Mouse (Mus musculus) urinary bladder, postnatal 14 days (tissue): ENCODE results near the gene Usp40.

Experiments used
- DNase-seq: peaks from one replicate; pipeline ENCODE4 v3.0.0; 2021; ENCODE audit warnings: low spot score

Usp40 gene

DNA sequence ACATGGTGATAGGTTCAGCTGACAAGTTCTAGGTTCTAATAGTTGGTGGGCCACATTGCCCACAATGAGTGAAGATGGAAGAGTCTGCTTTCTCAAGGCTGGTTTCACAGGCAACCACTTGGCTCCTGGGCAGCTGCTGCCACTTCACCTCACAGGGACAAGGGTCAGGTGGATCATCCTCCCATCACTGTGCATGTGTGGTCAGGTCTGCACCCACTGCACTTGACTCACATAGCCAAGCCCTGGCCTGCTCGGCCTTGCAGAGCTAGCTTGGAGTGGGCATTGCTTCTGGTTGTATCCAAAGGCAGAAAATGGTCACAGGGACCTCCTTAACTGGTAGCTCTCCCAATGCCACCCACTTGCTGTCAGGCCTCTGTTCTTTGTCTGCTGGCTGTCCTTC lies 66.6 kb downstream of the Usp40 start:
- no peak for DNase-seq

- DNase-seq = no peak
Observed at GRCm38 (mm10) chr1:87936516-87936915, 71.8 kb downstream of the Usp40 start.

DNA sequence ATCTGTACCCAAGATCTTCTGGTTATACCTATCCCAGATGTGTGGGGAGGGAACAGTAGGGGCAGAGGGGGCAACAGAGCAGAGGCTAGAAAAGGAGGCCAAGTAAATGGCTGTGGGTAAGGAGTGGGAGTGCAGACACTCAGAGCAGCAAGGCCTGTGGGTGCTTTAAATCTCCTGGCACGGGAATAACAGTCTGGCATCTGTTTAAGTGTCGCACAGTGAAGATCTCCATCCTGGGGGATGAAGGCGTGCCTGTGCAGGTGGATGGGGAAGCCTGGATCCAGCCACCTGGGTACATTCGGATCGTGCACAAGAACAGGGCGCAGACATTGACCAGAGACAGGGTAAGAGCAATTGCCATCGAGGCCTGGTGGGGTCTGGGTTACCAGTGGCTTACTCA lies 72.3 kb downstream of the Usp40 start:
- no peak for DNase-seq

DNA sequence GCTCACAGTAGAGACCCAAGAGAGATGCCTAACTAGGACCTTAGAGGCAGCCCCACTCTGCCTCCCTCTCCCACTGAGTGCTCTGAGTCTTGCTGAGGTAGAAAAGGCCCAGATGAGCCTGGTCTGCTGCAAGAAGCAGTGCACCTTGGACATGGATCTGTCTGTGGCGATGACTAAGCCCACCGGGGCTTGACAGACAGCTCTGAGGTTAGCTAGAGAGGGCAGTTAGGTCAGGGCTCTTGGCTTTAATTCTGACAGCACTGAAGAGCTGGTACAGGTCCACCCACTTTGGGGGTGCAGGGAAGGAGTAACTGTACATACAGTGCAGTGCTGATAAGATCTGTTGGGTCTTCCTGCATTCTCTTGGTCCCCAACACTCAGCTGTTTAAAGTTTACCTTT lies 72.8 kb downstream of the Usp40 start:
- DNase-seq = no peak

GRCm38 (mm10) chr1:87935095-87935494 lies 73.3 kb downstream of the Usp40 start:
- DNase-seq = no peak

DNA sequence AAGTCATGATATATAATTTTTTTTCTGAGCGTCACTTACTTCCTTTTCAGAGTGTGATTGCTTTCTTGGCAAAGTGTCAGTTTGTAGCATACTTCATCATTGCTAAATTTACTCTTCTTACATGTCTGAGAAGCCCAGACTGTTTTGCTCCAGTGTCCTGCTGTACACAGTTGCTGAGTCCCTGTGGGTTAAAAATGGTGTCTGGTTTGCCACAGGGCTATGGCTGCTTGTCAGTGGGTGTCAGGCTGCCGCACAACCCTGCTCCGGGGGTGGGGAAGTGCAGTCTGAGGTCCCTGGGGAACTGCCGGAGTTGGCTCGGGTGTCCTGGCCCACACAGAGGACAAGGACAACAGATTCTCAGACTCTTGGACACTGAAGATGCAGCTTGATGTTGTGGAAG lies 75.3 kb downstream of the Usp40 start:
- DNase-seq = no peak

- DNase-seq = peak; percentile 9
Observed at GRCm38 (mm10) chr1:87929730-87930129, 78.6 kb downstream of the Usp40 start.

- DNase-seq = no peak
Observed at GRCm38 (mm10) chr1:87924888-87925287, 83.5 kb downstream of the Usp40 start.

DNA sequence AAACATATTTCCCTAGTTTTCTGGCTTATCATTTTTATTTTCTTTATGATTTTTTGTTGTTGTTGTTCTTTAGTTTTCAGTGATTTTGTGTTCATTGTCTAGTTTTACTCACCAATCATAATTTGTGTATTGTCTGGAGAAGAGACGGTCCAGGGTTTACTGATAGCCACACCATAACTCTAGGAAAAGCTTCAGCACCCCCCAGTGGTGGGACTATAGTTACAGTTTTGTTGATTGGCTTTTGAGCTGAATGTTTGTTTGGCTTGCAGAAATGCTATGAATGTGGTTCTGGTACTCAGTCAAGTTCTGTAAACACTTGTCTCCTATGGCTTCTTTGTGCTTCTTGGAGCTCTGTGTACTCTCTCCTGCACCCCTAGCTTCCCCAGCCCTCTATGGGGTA lies 85.7 kb downstream of the Usp40 start:
- DNase-seq = peak; percentile 58

DNA sequence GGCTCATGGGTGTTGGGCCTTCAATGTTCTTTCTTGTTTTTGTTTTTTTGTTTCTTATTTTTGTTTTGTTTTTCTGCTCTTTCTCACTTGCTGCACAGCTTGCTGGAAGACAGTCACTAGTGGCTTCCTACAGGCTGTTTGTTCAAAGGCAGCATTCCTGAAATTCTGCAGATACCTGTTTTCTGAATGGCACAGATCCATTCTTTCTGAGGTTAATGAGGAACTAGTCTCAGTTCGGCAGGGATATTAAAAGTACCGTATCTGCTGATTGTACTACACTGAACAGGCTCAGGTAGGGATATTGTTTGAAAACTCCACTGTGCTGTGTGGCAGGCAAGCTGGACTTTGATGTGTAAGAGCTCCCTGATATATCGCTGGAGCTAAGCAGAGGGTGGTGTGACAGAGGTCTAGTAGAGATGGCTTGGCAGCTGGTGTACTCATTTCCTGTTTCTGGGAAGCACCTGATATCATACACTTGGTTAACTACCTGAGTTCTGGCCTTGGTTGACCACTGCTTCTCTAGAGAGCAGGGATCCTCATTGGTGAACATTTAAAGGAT lies 88.2 kb downstream of the Usp40 start:
- no peak for DNase-seq

- DNase-seq = no peak
Observed at GRCm38 (mm10) chr1:87918061-87918460, 90.3 kb downstream of the Usp40 start.

- no peak for DNase-seq
Observed at GRCm38 (mm10) chr1:87917361-87917760, 91.0 kb downstream of the Usp40 start.

- DNase-seq = no peak
Observed at GRCm38 (mm10) chr1:87913356-87913755, 95.0 kb downstream of the Usp40 start.

DNA sequence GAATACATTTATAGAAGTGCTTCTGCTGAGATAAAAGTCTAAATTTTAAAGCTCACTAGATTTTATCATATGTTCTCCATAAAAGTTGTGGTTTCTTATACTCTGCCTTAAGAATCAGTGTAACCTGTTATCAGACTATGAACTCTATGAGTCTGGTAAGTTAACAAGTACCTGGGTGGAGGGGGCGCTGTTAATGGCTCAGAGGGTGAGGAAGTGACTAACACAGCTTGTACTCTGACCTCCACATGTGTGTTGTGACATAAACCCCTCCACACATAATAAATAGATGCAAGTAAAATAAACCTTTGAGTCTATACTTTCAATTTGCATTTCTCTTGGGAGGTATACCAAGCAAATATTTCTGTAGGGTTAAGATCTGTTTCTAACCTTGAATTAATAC lies 97.9 kb downstream of the Usp40 start:
- no peak for DNase-seq

DNA sequence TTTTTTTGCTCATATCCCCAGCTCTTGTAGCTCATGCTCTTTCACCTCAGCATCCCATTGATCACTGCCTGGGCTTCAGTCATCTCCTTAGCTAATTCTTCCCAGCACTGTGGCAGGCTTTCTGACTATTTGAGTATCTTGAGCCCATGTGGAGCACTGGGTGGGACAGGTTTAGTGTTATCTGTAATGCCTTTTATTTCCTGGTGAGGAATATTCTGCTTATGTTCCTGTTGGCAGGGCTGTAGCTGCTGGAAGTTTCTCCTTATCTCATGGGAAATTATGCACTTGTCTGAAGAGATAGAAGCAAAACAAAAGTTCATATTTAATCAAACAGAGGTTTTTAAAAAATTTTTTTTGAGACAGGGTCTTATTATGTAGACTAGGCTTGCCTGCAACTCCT lies 98.8 kb downstream of the Usp40 start:
- DNase-seq = no peak

GRCm38 (mm10) chr1:87908736-87909135 lies 99.6 kb downstream of the Usp40 start:
- DNase-seq = no peak

GRCm38 (mm10) chr1:87908006-87908405 lies 100.3 kb downstream of the Usp40 start:
- no peak for DNase-seq

DNA sequence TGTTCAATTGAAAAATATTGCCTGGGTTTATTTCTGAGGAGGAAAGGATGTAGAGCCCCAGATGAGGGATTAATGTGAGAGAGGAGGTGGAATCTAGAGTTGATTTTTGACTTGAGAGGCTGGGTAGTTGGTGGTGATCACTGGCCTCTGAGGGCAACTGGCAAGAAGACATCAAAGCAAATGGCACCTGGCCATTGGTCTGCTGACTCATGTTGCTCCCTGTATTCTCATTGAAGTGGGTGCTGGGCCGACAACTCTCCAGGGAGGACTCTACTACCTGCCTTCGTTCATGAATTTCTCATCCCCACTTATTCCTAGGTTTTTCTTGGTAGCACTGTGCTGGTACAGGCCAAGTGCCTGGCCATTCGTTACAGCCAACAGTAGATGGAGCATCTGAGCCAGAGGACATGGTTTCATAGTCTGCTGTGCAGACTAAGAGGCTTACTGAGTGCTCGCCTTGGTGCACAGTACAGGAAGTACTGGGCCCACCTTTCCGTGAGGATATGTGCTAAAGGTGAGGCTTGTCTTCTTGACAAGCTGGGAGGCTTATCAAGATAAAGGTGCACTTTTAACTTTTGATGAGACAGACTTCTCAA lies 101.9 kb downstream of the Usp40 start:
- no peak for DNase-seq

DNA sequence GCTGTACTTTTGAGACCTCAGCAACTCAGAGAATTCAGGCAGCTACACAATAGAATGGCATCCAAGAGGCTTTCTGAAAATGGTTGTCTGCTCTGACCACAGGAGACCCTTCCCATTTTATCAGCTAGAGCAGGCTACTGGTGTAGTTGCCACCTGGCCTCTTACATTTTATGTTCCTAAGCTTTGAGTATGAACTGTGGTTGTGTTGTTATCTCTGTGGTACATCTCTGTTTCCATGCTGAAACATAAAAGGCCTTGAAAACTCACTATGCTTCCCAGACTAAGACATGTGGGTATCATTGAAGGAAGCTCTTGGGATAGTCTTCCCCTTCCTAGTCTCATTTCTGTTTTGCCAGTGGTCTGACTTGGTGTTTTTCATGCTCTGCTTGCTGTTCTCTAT lies 106.2 kb downstream of the Usp40 start:
- no peak for DNase-seq

GRCm38 (mm10) chr1:87900979-87901378 lies 107.4 kb downstream of the Usp40 start:
- peak; percentile 36 for DNase-seq

- no peak for DNase-seq
Observed at GRCm38 (mm10) chr1:87899701-87900100, 108.7 kb downstream of the Usp40 start.

- no peak for DNase-seq
Observed at GRCm38 (mm10) chr1:87896921-87897320, 111.4 kb downstream of the Usp40 start.
